Mouse (Mus musculus) embryonic facial prominence, embryonic 11.5 days (tissue): ENCODE measurements around the gene Utrn. TPM values are rescaled to one million over a fixed set of nuclear protein-coding genes. Genes with fewer than 3 reads are reported as not detected.

Source experiments
- ATAC-seq: fragments of 200-750 bp; cut with Nextera tagmentation; replicated peaks from 2 replicates; pipeline ENCODE4 v1.8.0; 2017; ENCODE audit warnings: low read depth; ENCODE audit not compliant: insufficient number of reproducible peaks, low FRiP score, low TSS enrichment
- DNase-seq: peaks from one replicate; pipeline ENCODE4 v3.0.0-alpha.2; 2015; ENCODE audit warnings: low spot score
- H3K27ac ChIP-seq: fragments of 300-500 bp; sonication (generic); replicated peaks from 2 replicates; pipeline ENCODE4 v1.5.1; 2014; ENCODE audit warnings: mild to moderate bottlenecking, low read depth, low read length, control low read depth
- H3K27me3 ChIP-seq: fragments of 300-500 bp; sonication (generic); 2 replicates; pipeline ENCODE4 v1.6.1; 2014; ENCODE audit warnings: mild to moderate bottlenecking, low read length, moderate library complexity, mixed read lengths; ENCODE audit not compliant: control insufficient read depth, insufficient read depth
- H3K36me3 ChIP-seq: fragments of 300-500 bp; sonication (generic); replicated peaks from 2 replicates; pipeline ENCODE4 v1.6.1; 2014; ENCODE audit warnings: low read depth, mild to moderate bottlenecking, low read length, moderate library complexity, mixed read lengths; ENCODE audit not compliant: control insufficient read depth, insufficient read depth
- H3K4me1 ChIP-seq: fragments of 300-500 bp; sonication (generic); 2 replicates; pipeline ENCODE4 v1.6.1; 2014; ENCODE audit warnings: low read length, mixed read lengths; ENCODE audit not compliant: control insufficient read depth, insufficient read depth
- H3K4me2 ChIP-seq: fragments of 300-500 bp; sonication (generic); 2 replicates; pipeline ENCODE4 v1.6.1; 2014; ENCODE audit warnings: low read depth, mild to moderate bottlenecking, control low read depth, low read length, moderate library complexity
- H3K4me3 ChIP-seq: fragments of 300-500 bp; sonication (generic); 2 replicates; pipeline ENCODE4 v1.5.1; 2014; ENCODE audit warnings: low read depth, low read length, control low read depth
- H3K9ac ChIP-seq: fragments of 300-500 bp; sonication (generic); replicated peaks from 2 replicates; pipeline ENCODE4 v1.6.1; 2014; ENCODE audit warnings: mild to moderate bottlenecking, control low read depth, low read length
- H3K9me3 ChIP-seq: fragments of 300-500 bp; sonication (generic); replicated peaks from 2 replicates; pipeline ENCODE4 v1.6.1; 2016; ENCODE audit warnings: mild to moderate bottlenecking, low read length, inconsistent platforms, mixed read lengths; ENCODE audit not compliant: control insufficient read depth
- WGBS: fragments of 180-500 bp; shearing (Covaris S2); extraction: QIAGEN DNeasy Blood & Tissue Kit; methylation state at CpG from one replicate; pipeline ENCODE4 v1.1.7; 2014; 5-methylcytosine and 5-hydroxymethylcytosine counted together
- polyA plus RNA-seq: library from polyadenylated mRNA; unstranded; fragments of >200 nt; fragmentation: Nextera tagmentation; extraction: Ambion mirVana; gene quantifications from 2 replicates; pipeline ENCODE4 v1.2.1, GENCODE M21; 2014

Gene Utrn
- polyA plus RNA-seq, 1 experiment from 2014 or later, result 47.4 TPM

GRCm38 (mm10) chr10:12522078-12522477 is 347.1 kb downstream of the Utrn start:
- no peak for DNase-seq
- Histone ChIP-seq H3K36me3 (no peaks in the 10 kb centered on the region; the same call in 1 of the 2 replicates), H3K4me2 (no peak overlapping the region), H3K4me3 (no peak overlapping the region), H3K27me3 (no peaks in the 10 kb centered on the region), H3K9ac (no peak overlapping the region), H3K9me3 (no peaks in the 10 kb centered on the region), H3K27ac (no peak overlapping the region), H3K4me1 (no peaks in the 10 kb centered on the region)
- ATAC-seq, result no peak
- WGBS, result 72% methylated on average over 1 of the region's 1 CpGs

- no peaks in the 10 kb centered on the region; the same call in 1 of the 2 replicates for H3K36me3 ChIP-seq
- H3K27ac ChIP-seq, result no peak overlapping the region
- H3K27me3 ChIP-seq, result no peaks in the 10 kb centered on the region
- H3K4me2 ChIP-seq, result no peak overlapping the region
- no peak overlapping the region for H3K4me3 ChIP-seq
- WGBS, result 78% methylated on average over 3 of the region's 3 CpGs
- DNase-seq, result no peak
- no peaks in the 10 kb centered on the region for H3K4me1 ChIP-seq
- no peak overlapping the region for H3K9ac ChIP-seq
- ATAC-seq, result no peak
- no peaks in the 10 kb centered on the region for H3K9me3 ChIP-seq
Measured at GRCm38 (mm10) chr10:12518162-12518561, 351.0 kb downstream of the Utrn start.

GRCm38 (mm10) chr10:12505568-12505967 is 363.6 kb downstream of the Utrn start:
- H3K36me3 ChIP-seq, result no peaks in the 10 kb centered on the region
- no peaks in the 10 kb centered on the region for H3K9me3 ChIP-seq
- H3K27me3 ChIP-seq, result no peaks in the 10 kb centered on the region
- no peak for DNase-seq
- no peak overlapping the region for H3K4me2 ChIP-seq
- H3K9ac ChIP-seq, result no peak overlapping the region
- H3K4me1 ChIP-seq, result no peaks in the 10 kb centered on the region
- H3K27ac ChIP-seq, result no peak overlapping the region
- H3K4me3 ChIP-seq, result no peak overlapping the region
- WGBS, result 89% methylated on average over 7 of the region's 7 CpGs
- no peak for ATAC-seq

- Histone ChIP-seq H3K4me1 (no peaks in the 10 kb centered on the region), H3K27ac (no peak overlapping the region), H3K9me3 (no peaks in the 10 kb centered on the region), H3K36me3 (no peaks in the 10 kb centered on the region), H3K4me3 (no peak overlapping the region), H3K27me3 (no peaks in the 10 kb centered on the region), H3K9ac (no peak overlapping the region), H3K4me2 (no peak overlapping the region)
- DNase-seq (no peak), ATAC-seq (no peak)
- 88% methylated on average over 5 of the region's 5 CpGs for WGBS
Measured at GRCm38 (mm10) chr10:12500489-12500888, 368.7 kb downstream of the Utrn start.

- H3K27ac ChIP-seq, result no peak overlapping the region
- DNase-seq (no peak), ATAC-seq (no peak)
- H3K9ac ChIP-seq, result no peak overlapping the region
- no peak overlapping the region for H3K4me3 ChIP-seq
- H3K4me2 ChIP-seq, result no peak overlapping the region
- no peaks in the 10 kb centered on the region for H3K27me3 ChIP-seq
- H3K9me3 ChIP-seq, result no peaks in the 10 kb centered on the region
- H3K4me1 ChIP-seq, result no peaks in the 10 kb centered on the region
- WGBS, result 86% methylated on average over 8 of the region's 8 CpGs
- H3K36me3 ChIP-seq, result no peaks in the 10 kb centered on the region
Measured at GRCm38 (mm10) chr10:12497555-12497954, 371.6 kb downstream of the Utrn start.

GRCm38 (mm10) chr10:12489551-12490177 is 379.5 kb downstream of the Utrn start:
- H3K4me1 ChIP-seq, result no peaks in the 10 kb centered on the region
- no peaks in the 10 kb centered on the region for H3K9me3 ChIP-seq
- no peaks in the 10 kb centered on the region for H3K36me3 ChIP-seq
- ATAC-seq, result no peak
- no peak overlapping the region for H3K27ac ChIP-seq
- DNase-seq, result no peak
- no peak overlapping the region for H3K4me3 ChIP-seq
- H3K27me3 ChIP-seq, result no peaks in the 10 kb centered on the region
- 61% methylated on average over 4 of the region's 4 CpGs for WGBS
- no peak overlapping the region for H3K9ac ChIP-seq
- H3K4me2 ChIP-seq, result no peak overlapping the region

GRCm38 (mm10) chr10:12488518-12488917 is 380.6 kb downstream of the Utrn start:
- Histone ChIP-seq H3K9me3 (no peaks in the 10 kb centered on the region), H3K4me1 (no peaks in the 10 kb centered on the region), H3K9ac (no peak overlapping the region), H3K36me3 (no peaks in the 10 kb centered on the region), H3K4me2 (no peak overlapping the region), H3K27me3 (no peaks in the 10 kb centered on the region), H3K4me3 (no peak overlapping the region), H3K27ac (no peak overlapping the region)
- no peak for DNase-seq
- 86% methylated on average over 3 of the region's 3 CpGs for WGBS
- ATAC-seq, result no peak

GRCm38 (mm10) chr10:12488117-12488516 is 381.0 kb downstream of the Utrn start:
- WGBS, result 79% methylated on average over 5 of the region's 5 CpGs
- ATAC-seq, result no peak

More at GRCm38 (mm10) chr10:12488117-12488516, 381.0 kb downstream of the Utrn start:
- Histone ChIP-seq H3K4me1 (no peaks in the 10 kb centered on the region), H3K27me3 (no peaks in the 10 kb centered on the region), H3K27ac (no peak overlapping the region), H3K9me3 (no peaks in the 10 kb centered on the region), H3K4me2 (no peak overlapping the region), H3K9ac (no peak overlapping the region), H3K4me3 (no peak overlapping the region), H3K36me3 (no peaks in the 10 kb centered on the region)
- DNase-seq, result no peak
